Mouse (Mus musculus) G1E (cell line): ENCODE measurements around the gene Sectm1b.

Experiments
- CTCF ChIP-seq: IDR thresholded peaks from 2 replicates; pipeline ENCODE4 v1.5.1; 2012; ENCODE audit warnings: low read depth, low read length, inconsistent platforms, mixed read lengths
- GATA1 ChIP-seq: IDR thresholded peaks from 2 replicates; pipeline ENCODE4 v1.6.1; 2012; ENCODE audit warnings: borderline replicate concordance, low read length, inconsistent platforms, mixed read lengths
- POLR2AphosphoS5 ChIP-seq: IDR thresholded peaks from 2 replicates; pipeline ENCODE4 v1.6.1; 2012; ENCODE audit warnings: low read depth, low read length, inconsistent platforms; ENCODE audit not compliant: insufficient replicate concordance
- TAL1 ChIP-seq: conservative IDR thresholded peaks from 2 replicates; pipeline ENCODE4 v1.6.1; 2012; ENCODE audit warnings: low read depth, low read length, inconsistent platforms, mixed read lengths

- TF ChIP-seq CTCF (no peak), GATA1 (no peak), TAL1 (no peak), POLR2AphosphoS5 (no peak)
Observed at GRCm38 (mm10) chr11:121088997-121089396, 25.6 kb upstream of the Sectm1b start.
